ENCODE assay signal across 11 mouse cellular contexts in genomic region chr2:18050018-18050417, GRCm38 (mm10). TPM values are rescaled to one million over a fixed set of nuclear protein-coding genes. Genes with fewer than 3 reads are reported as not detected.
DNase-seq lines count a peak whose midpoint lies in the region; ATAC-seq and TF ChIP-seq lines count a peak whose summit lies in the region.
"Had no signal": no experiment of that assay in that cellular context is flagged by ENCODE, and none has a peak within 500 bp of the region (broad histone marks: within the 10 kb centered on the region; RNA-seq: fewer than 3 reads in every experiment).

No protein-coding gene starts in this region.

- no peak for TF ChIP-seq CTCF in E14TG2a.4 (conservative IDR thresholded peaks at IDR 0.05; ENCODE audit: low read length)

- H3K27ac ChIP-seq in heart, embryonic 11.5 days (ENCODE audit: low read depth, low read length), result peak overlapping the region; percentile 100
- peak overlapping the region; percentile 100 for H3K27ac ChIP-seq in hindbrain, embryonic 14.5 days
- peak overlapping the region; percentile 100 for H3K27ac ChIP-seq in midbrain, embryonic 11.5 days (ENCODE audit: low read depth, low read length)

- 8% methylated on average over 2 of the region's 2 CpGs for WGBS in heart, embryonic 11.5 days (ENCODE audit: insufficient replicate concordance)
- 7% methylated on average over 2 of the region's 2 CpGs for WGBS in hindbrain, embryonic 14.5 days
- 0% methylated on average over 2 of the region's 2 CpGs for WGBS in midbrain, embryonic 11.5 days

- peaks cover 10% of the 10 kb centered on the region for H3K4me1 ChIP-seq in heart, embryonic 11.5 days (ENCODE audit: control insufficient read depth, insufficient read depth, low read length)
- peaks cover 65% of the 10 kb centered on the region for H3K4me1 ChIP-seq in E14TG2a.4 (replicated peaks; ENCODE audit: low read depth, low read length)
- H3K4me1 ChIP-seq in hindbrain, embryonic 14.5 days (replicated peaks; ENCODE audit: control insufficient read depth, insufficient read depth, low read length), result peaks cover 27% of the 10 kb centered on the region
- H3K4me1 ChIP-seq in midbrain, embryonic 11.5 days (ENCODE audit: control insufficient read depth, insufficient read depth, low read length), result peaks cover 39% of the 10 kb centered on the region

- no peaks in the 10 kb centered on the region for H3K36me3 ChIP-seq in heart, embryonic 11.5 days (ENCODE audit: control insufficient read depth, insufficient read depth, low read length)
- H3K36me3 ChIP-seq in E14TG2a.4 (ENCODE audit: insufficient read depth, low read length), result no peaks in the 10 kb centered on the region
- no peaks in the 10 kb centered on the region for H3K36me3 ChIP-seq in hindbrain, embryonic 14.5 days (replicated peaks; ENCODE audit: control insufficient read depth, insufficient read depth)
- H3K36me3 ChIP-seq in midbrain, embryonic 11.5 days (ENCODE audit: control insufficient read depth, insufficient read depth, low read length), result no peaks in the 10 kb centered on the region

- DNase-seq in heart, postnatal 4 days, result no peak
- DNase-seq in hindbrain, embryonic 14.5 days (ENCODE audit: low spot score), result no peak
- no peak for DNase-seq in midbrain, embryonic 11.5 days (ENCODE audit: low spot score, missing footprints)
- no peak for DNase-seq in embryo, embryonic 11 days
- DNase-seq in ovary, postnatal 36 days (ENCODE audit: low spot score), result no peak
- DNase-seq: left cerebral cortex, postnatal 4 days had no signal

- H3K9me3 ChIP-seq in heart, embryonic 11.5 days (replicated peaks; ENCODE audit: control insufficient read depth, low read length), result no peaks in the 10 kb centered on the region
- no peaks in the 10 kb centered on the region for H3K9me3 ChIP-seq in E14TG2a.4 (ENCODE audit: low read length)
- no peaks in the 10 kb centered on the region for H3K9me3 ChIP-seq in hindbrain, embryonic 14.5 days (ENCODE audit: control insufficient read depth, low read length)
- H3K9me3 ChIP-seq in midbrain, embryonic 11.5 days (ENCODE audit: control insufficient read depth, low read length), result no peaks in the 10 kb centered on the region

- peak overlapping the region; percentile 35 for H3K4me3 ChIP-seq in heart, embryonic 11.5 days (ENCODE audit: low read depth, low read length)
- peak overlapping the region; percentile 50; the same call in 1 of the 2 replicates for H3K4me3 ChIP-seq in E14TG2a.4 (replicated peaks; ENCODE audit: low read length)
- peak overlapping the region; percentile 89 for H3K4me3 ChIP-seq in hindbrain, embryonic 14.5 days (replicated peaks; ENCODE audit: low read length)
- H3K4me3 ChIP-seq in midbrain, embryonic 11.5 days (ENCODE audit: low read depth, low read length), result peak overlapping the region; percentile 100

- H3K9ac ChIP-seq in heart, embryonic 11.5 days (ENCODE audit: low read depth, low read length), result peak overlapping the region; percentile 77
- H3K9ac ChIP-seq in hindbrain, embryonic 14.5 days, result peak overlapping the region; percentile 100
- H3K9ac ChIP-seq in midbrain, embryonic 11.5 days (ENCODE audit: low read length), result peak overlapping the region; percentile 100

- no peaks in the 10 kb centered on the region for H3K27me3 ChIP-seq in heart, embryonic 11.5 days (ENCODE audit: control insufficient read depth, insufficient read depth, low read length)
- peaks cover 67% of the 10 kb centered on the region for H3K27me3 ChIP-seq in E14TG2a.4 (ENCODE audit: insufficient read depth, low read length)
- no peaks in the 10 kb centered on the region for H3K27me3 ChIP-seq in hindbrain, embryonic 14.5 days (ENCODE audit: control insufficient read depth, insufficient read depth, low read length)
- H3K27me3 ChIP-seq in midbrain, embryonic 11.5 days (ENCODE audit: control insufficient read depth, insufficient read depth, low read length), result no peaks in the 10 kb centered on the region

- peak overlapping the region; percentile 95 for H3K4me2 ChIP-seq in heart, embryonic 11.5 days
- peak overlapping the region; percentile 95 for H3K4me2 ChIP-seq in hindbrain, embryonic 14.5 days (replicated peaks)
- peak overlapping the region; percentile 94 for H3K4me2 ChIP-seq in midbrain, embryonic 11.5 days

- ATAC-seq in heart, embryonic 11.5 days (replicated peaks; ENCODE audit: insufficient number of reproducible peaks, low FRiP score, low TSS enrichment), result no peak
- ATAC-seq in hindbrain, embryonic 14.5 days (ENCODE audit: low FRiP score), result no peak
- no peak for ATAC-seq in midbrain, embryonic 11.5 days (ENCODE audit: low FRiP score)
- no peak for ATAC-seq in granulocyte monocyte progenitor cell, adult 5-6 weeks (replicated peaks; ENCODE audit: poor library complexity, severe bottlenecking)

RNA-seq across cellular contexts. Expression of gene Skida1, which starts 1.2 kb away (rescaled TPM):
- polyA plus RNA-seq in heart, embryonic 11.5 days (2014; fragmentation: Nextera tagmentation; extraction: Ambion mirVana), result 6.0 and 6.4 TPM in 2 replicates
- total RNA-seq in heart, postnatal 4 days (2021), result 1 to 10 TPM; 6.3 to 7.2 TPM
- polyA plus RNA-seq in hindbrain, embryonic 14.5 days (2014; fragmentation: Nextera tagmentation; extraction: Ambion mirVana), result 4.9 and 5.4 TPM in 2 replicates
- 22.9 and 23.4 TPM in 2 replicates for polyA plus RNA-seq in midbrain, embryonic 11.5 days (2014; fragmentation: Nextera tagmentation; extraction: Ambion mirVana)
- total RNA-seq in granulocyte monocyte progenitor cell, adult 5-6 weeks (2014; fragmentation: Nextera tagmentation), result not detected in 2 replicates
- total RNA-seq in granulocyte monocyte progenitor cell, adult 5-6 weeks (2017), result not detected in 2 replicates

RNA-seq across cellular contexts. Expression of gene Mllt10, which starts 5.0 kb away (rescaled TPM):
- polyA plus RNA-seq in heart, embryonic 11.5 days (2014; fragmentation: Nextera tagmentation; extraction: Ambion mirVana), result 25.9 and 36.4 TPM in 2 replicates
- total RNA-seq in heart, postnatal 4 days (2021), result 10 to 100 TPM; 41.5 to 44.3 TPM
- polyA plus RNA-seq in hindbrain, embryonic 14.5 days (2014; fragmentation: Nextera tagmentation; extraction: Ambion mirVana), result 26.8 and 33.1 TPM in 2 replicates
- 54.1 and 57.2 TPM in 2 replicates for polyA plus RNA-seq in midbrain, embryonic 11.5 days (2014; fragmentation: Nextera tagmentation; extraction: Ambion mirVana)
- total RNA-seq in granulocyte monocyte progenitor cell, adult 5-6 weeks (2014; fragmentation: Nextera tagmentation), result 76.1 and 128 TPM in 2 replicates
- 51.8 and 65.0 TPM in 2 replicates for total RNA-seq in granulocyte monocyte progenitor cell, adult 5-6 weeks (2017)

RNA-seq across cellular contexts. Expression of gene A930004D18Rik, which starts 12.5 kb away (rescaled TPM):
- polyA plus RNA-seq in heart, embryonic 11.5 days (2014; fragmentation: Nextera tagmentation; extraction: Ambion mirVana), result 7.1 and 9.1 TPM in 2 replicates
- total RNA-seq in heart, postnatal 4 days (2021), result 1 to 10 TPM; 4.7 to 5.0 TPM
- 5.7 and 6.3 TPM in 2 replicates for polyA plus RNA-seq in hindbrain, embryonic 14.5 days (2014; fragmentation: Nextera tagmentation; extraction: Ambion mirVana)
- polyA plus RNA-seq in midbrain, embryonic 11.5 days (2014; fragmentation: Nextera tagmentation; extraction: Ambion mirVana), result 10.5 and 11.6 TPM in 2 replicates
- total RNA-seq in granulocyte monocyte progenitor cell, adult 5-6 weeks (2014; fragmentation: Nextera tagmentation), result not detected in 2 replicates
- total RNA-seq in granulocyte monocyte progenitor cell, adult 5-6 weeks (2017), result 0.26 TPM in 1 of 2 replicates, not detected in the other

RNA-seq across cellular contexts. Expression of gene H2al2a, which starts 53.3 kb away (rescaled TPM):
- not detected in 2 replicates for polyA plus RNA-seq in heart, embryonic 11.5 days (2014; fragmentation: Nextera tagmentation; extraction: Ambion mirVana)
- total RNA-seq in heart, postnatal 4 days (2021), result not detected
- polyA plus RNA-seq in hindbrain, embryonic 14.5 days (2014; fragmentation: Nextera tagmentation; extraction: Ambion mirVana), result not detected in 2 replicates
- polyA plus RNA-seq in midbrain, embryonic 11.5 days (2014; fragmentation: Nextera tagmentation; extraction: Ambion mirVana), result not detected in 2 replicates
- total RNA-seq in granulocyte monocyte progenitor cell, adult 5-6 weeks (2014; fragmentation: Nextera tagmentation), result not detected in 2 replicates
- not detected in 2 replicates for total RNA-seq in granulocyte monocyte progenitor cell, adult 5-6 weeks (2017)
- total RNA-seq: left cerebral cortex, postnatal 4 days had no signal
- polyA plus RNA-seq: C2C12; spleen, adult 2 months had no signal

Comparison
In these comparisons a context has a peak if more than half of its experiments do, and no peak if none do; other contexts are left out.
1. H3K4me3 ChIP-seq: peak in every context shown above with its lines; median percentile 100 in midbrain, embryonic 11.5 days; 89 in hindbrain, embryonic 14.5 days; 50 in E14TG2a.4; 35 in heart, embryonic 11.5 days.